Mouse (Mus musculus): ENCODE data around the gene Spag9.

The Spag9 gene

GRCm38 (mm10) chr11:94047288-94047687, 51.4 kb downstream of the Spag9 start:
- DNase-seq (ENCODE audit: low read depth, low spot score), result no peak

- no peak for DNase-seq (ENCODE audit: low read depth, low spot score)
Measured at GRCm38 (mm10) chr11:94054176-94054575, 58.3 kb downstream of the Spag9 start.

- no peak for DNase-seq (ENCODE audit: low read depth, low spot score)
Measured at GRCm38 (mm10) chr11:94054901-94055300, 59.0 kb downstream of the Spag9 start.

GRCm38 (mm10) chr11:94063941-94064340, 68.0 kb downstream of the Spag9 start:
- DNase-seq (ENCODE audit: low read depth, low spot score), result no peak

GRCm38 (mm10) chr11:94070455-94070854, 74.6 kb downstream of the Spag9 start:
- DNase-seq (ENCODE audit: low read depth, low spot score), result no peak

GRCm38 (mm10) chr11:94073283-94073682, 77.4 kb downstream of the Spag9 start:
- peak; percentile 18 for DNase-seq (ENCODE audit: low read depth, low spot score)

- peak; percentile 65 for DNase-seq (ENCODE audit: low read depth, low spot score)
Measured at GRCm38 (mm10) chr11:94086966-94087365, 91.1 kb downstream of the Spag9 start.

GRCm38 (mm10) chr11:94090496-94090895, 94.6 kb downstream of the Spag9 start:
- DNase-seq (ENCODE audit: low read depth, low spot score), result no peak

- no peak for DNase-seq (ENCODE audit: low read depth, low spot score)
Measured at GRCm38 (mm10) chr11:94097489-94097888, 101.6 kb downstream of the Spag9 start.

- no peak for DNase-seq (ENCODE audit: low read depth, low spot score)
Measured at GRCm38 (mm10) chr11:94098840-94099239, 102.9 kb downstream of the Spag9 start.

GRCm38 (mm10) chr11:94113795-94114194, 117.9 kb downstream of the Spag9 start:
- no peak for DNase-seq (ENCODE audit: low read depth, low spot score)

GRCm38 (mm10) chr11:94115408-94115807, 119.5 kb downstream of the Spag9 start:
- no peak for DNase-seq (ENCODE audit: low read depth, low spot score)

GRCm38 (mm10) chr11:94116655-94117054, 120.8 kb downstream of the Spag9 start:
- no peak for DNase-seq (ENCODE audit: low read depth, low spot score)

GRCm38 (mm10) chr11:94117836-94118235, 121.9 kb downstream of the Spag9 start:
- DNase-seq (ENCODE audit: low read depth, low spot score), result no peak

GRCm38 (mm10) chr11:94118612-94119011, 122.7 kb downstream of the Spag9 start:
- DNase-seq (ENCODE audit: low read depth, low spot score), result no peak

GRCm38 (mm10) chr11:94120690-94121089, 124.8 kb downstream of the Spag9 start:
- no peak for DNase-seq (ENCODE audit: low read depth, low spot score)

- DNase-seq (ENCODE audit: low read depth, low spot score), result no peak
Measured at GRCm38 (mm10) chr11:94121501-94121900, 125.6 kb downstream of the Spag9 start.

GRCm38 (mm10) chr11:94122341-94123030, 126.6 kb downstream of the Spag9 start:
- DNase-seq (ENCODE audit: low read depth, low spot score), result no peak

GRCm38 (mm10) chr11:94126701-94127100, 130.8 kb downstream of the Spag9 start:
- DNase-seq (ENCODE audit: low read depth, low spot score), result no peak

GRCm38 (mm10) chr11:94127966-94128365, 132.1 kb downstream of the Spag9 start:
- DNase-seq (ENCODE audit: low read depth, low spot score), result no peak

- DNase-seq (ENCODE audit: low read depth, low spot score), result no peak
Measured at GRCm38 (mm10) chr11:94128506-94128905, 132.6 kb downstream of the Spag9 start.

- peak; percentile 74 for DNase-seq (ENCODE audit: low read depth, low spot score)
Measured at GRCm38 (mm10) chr11:94129261-94130059, 133.6 kb downstream of the Spag9 start.

Data from skeletal muscle tissue, adult 2 months (tissue).